Mouse (Mus musculus) ES-E14 (cell line): ENCODE measurements around the gene Wdr54. TPM values are rescaled to one million over a fixed set of nuclear protein-coding genes. Genes with fewer than 3 reads are reported as not detected.

Experiments used
- DNase-seq: peaks from one replicate; pipeline ENCODE4 v3.0.0-alpha.2; 2013; ENCODE audit warnings: low read depth, low spot score
- H3K27ac ChIP-seq: 2 replicates; pipeline ENCODE4 v1.5.1; 2012; ENCODE audit warnings: low read depth, mild to moderate bottlenecking, low read length, moderate library complexity, mixed read lengths; ENCODE audit not compliant: poor library complexity, insufficient read depth, severe bottlenecking
- H3K36me3 ChIP-seq: 2 replicates; pipeline ENCODE4 v1.6.1; 2012; ENCODE audit warnings: mild to moderate bottlenecking, low read length, moderate library complexity, mixed read lengths; ENCODE audit not compliant: control insufficient read depth, poor library complexity, insufficient read depth, severe bottlenecking
- H3K4me1 ChIP-seq, 2 experiments: fragments of 150-350 bp in 1 of 2; sonication (generic) in 1 of 2; 2 replicates each; pipeline ENCODE4 v1.6.1; 2012; ENCODE audit warnings: low read length in 2 of 2, mild to moderate bottlenecking in 1 of 2, mixed read lengths in 1 of 2; ENCODE audit not compliant: control insufficient read depth in 2 of 2, insufficient read depth in 2 of 2, poor library complexity in 1 of 2
- H3K4me3 ChIP-seq, 2 experiments: fragments of 150-350 bp in 1 of 2; sonication (generic) in 1 of 2; 2 replicates each; pipeline ENCODE4 v1.5.1; 2012; ENCODE audit warnings: low read length in 2 of 2, low read depth in 1 of 2, mild to moderate bottlenecking in 1 of 2, mixed read lengths in 1 of 2; ENCODE audit not compliant: insufficient read depth in 1 of 2, poor library complexity in 1 of 2, severe bottlenecking in 1 of 2
- H3K9ac ChIP-seq: 2 replicates; pipeline ENCODE4 v1.6.1; 2012; ENCODE audit warnings: low read depth, mild to moderate bottlenecking, low read length, mixed read lengths; ENCODE audit not compliant: poor library complexity, insufficient read depth, severe bottlenecking
- H3K9me3 ChIP-seq: fragments of 150-350 bp; sonication (generic); 2 replicates; pipeline ENCODE4 v1.6.1; 2012; ENCODE audit warnings: low read depth, mild to moderate bottlenecking, low read length; ENCODE audit not compliant: control insufficient read depth, insufficient read depth
- CHD2 ChIP-seq: IDR thresholded peaks from 2 replicates; pipeline ENCODE4 v1.6.1; 2014; ENCODE audit warnings: mild to moderate bottlenecking, low read depth, low read length, inconsistent platforms
- HCFC1 ChIP-seq: IDR thresholded peaks from 2 replicates; pipeline ENCODE4 v1.6.1; 2012; ENCODE audit warnings: low read length, inconsistent platforms, borderline replicate concordance; ENCODE audit not compliant: insufficient read depth
- MAFK ChIP-seq: IDR thresholded peaks from 2 replicates; pipeline ENCODE4 v1.6.1; 2014; ENCODE audit warnings: mild to moderate bottlenecking, low read depth, low read length, inconsistent platforms; ENCODE audit not compliant: insufficient read depth
- ZC3H11A ChIP-seq: IDR thresholded peaks from 2 replicates; pipeline ENCODE4 v1.6.1; 2012; ENCODE audit warnings: low read depth, mild to moderate bottlenecking, inconsistent platforms, low read length, borderline replicate concordance
- ZNF384 ChIP-seq: IDR thresholded peaks from 2 replicates; pipeline ENCODE4 v1.6.1; 2012; ENCODE audit warnings: low read depth, low read length, inconsistent platforms
- in situ Hi-C, 2 experiments: fragments of 600-800 bp; cut with MboI; formaldehyde crosslinking; loops; one replicate each; pipeline ENCODE4 v1.15.1; 2025; ENCODE audit warnings: low sequenced_read_pairs in 2 of 2, inconsistent platforms in 1 of 2; ENCODE audit not compliant: unreplicated experiment in 2 of 2
- total RNA-seq: library from RNA; depleted of rRNA; stranded (reverse); fragments of 300-350 nt; gene quantifications from 2 replicates; pipeline ENCODE4 v1.2.3, GENCODE M21; 2012

Wdr54 gene
- total RNA-seq, 1 experiment = 3.7 TPM

- Histone ChIP-seq H3K9ac (peak overlapping the region; percentile 89), H3K27ac (no peak overlapping the region), H3K4me3 (peak overlapping the region; percentile 91 to 94), H3K36me3 (no peaks in the 10 kb centered on the region), H3K9me3 (no peaks in the 10 kb centered on the region), H3K4me1 (peaks cover 0 to 3% of the 10 kb centered on the region in 2 experiments; a peak in 2 of 4 replicates)
- DNase-seq = peak; percentile 93
- TF ChIP-seq MAFK (no peak), ZC3H11A (no peak), HCFC1 (peak; percentile 90), CHD2 (peak; percentile 71), ZNF384 (no peak)
- in situ Hi-C loops = no loop called here
Measured at GRCm38 (mm10) chr6:83124851-83125312, 31.3 kb downstream of the Wdr54 start.

GRCm38 (mm10) chr6:83122961-83123360 lies 33.2 kb downstream of the Wdr54 start:
- in situ Hi-C loops = no loop called here
- Histone ChIP-seq H3K27ac (no peak overlapping the region), H3K9me3 (no peaks in the 10 kb centered on the region), H3K4me1 (peaks cover 0 to 3% of the 10 kb centered on the region in 2 experiments; a peak in 2 of 4 replicates), H3K4me3 (no peak overlapping the region), H3K9ac (no peak overlapping the region), H3K36me3 (peaks cover 4% of the 10 kb centered on the region; the same call in 1 of the 2 replicates)
- DNase-seq = no peak
- TF ChIP-seq HCFC1 = no peak
- TF ChIP-seq MAFK = no peak
- no peak for TF ChIP-seq ZNF384
- TF ChIP-seq ZC3H11A = no peak
- TF ChIP-seq CHD2 = no peak

GRCm38 (mm10) chr6:83121863-83122710 lies 34.1 kb downstream of the Wdr54 start:
- Histone ChIP-seq H3K36me3 (peaks cover 4% of the 10 kb centered on the region; the same call in 1 of the 2 replicates), H3K9ac (peak overlapping the region; percentile 82), H3K27ac (no peak overlapping the region), H3K4me1 (peaks cover 0 to 3% of the 10 kb centered on the region in 2 experiments; a peak in 2 of 4 replicates), H3K9me3 (no peaks in the 10 kb centered on the region), H3K4me3 (peak overlapping the region; percentile 78 to 90)
- no peak for DNase-seq
- TF ChIP-seq ZC3H11A (no peak), MAFK (no peak), HCFC1 (no peak), CHD2 (no peak), ZNF384 (no peak)
- in situ Hi-C loops = no loop called here

GRCm38 (mm10) chr6:83120930-83121862 lies 35.0 kb downstream of the Wdr54 start, which contains the start of gene Wbp1:
Wbp1 (minus strand) TSS chr6:83121559.
- H3K9ac ChIP-seq = peak within 1 kb of the TSS; percentile 82
- H3K9me3 ChIP-seq = no peaks in the 10 kb centered on the region
- H3K36me3 ChIP-seq = peaks cover 4% of the 10 kb centered on the region; the same call in 1 of the 2 replicates
- H3K4me1 ChIP-seq = peaks cover 3% of the 10 kb centered on the region in 2 experiments; a peak in 3 of 4 replicates
- H3K4me3 ChIP-seq = peak within 1 kb of the TSS; percentile 85 to 90
- TF ChIP-seq CHD2 = peak; percentile 90
- no peak for TF ChIP-seq MAFK
- no peak for TF ChIP-seq ZNF384
- no peak for TF ChIP-seq ZC3H11A
- 0 out of 2 replicates have a peak, but pooled peaks have one; percentile 19 for TF ChIP-seq HCFC1
- H3K27ac ChIP-seq = no peak within 1 kb of the TSS
- in situ Hi-C loops = no loop called here
- DNase-seq = peak; percentile 96
